Mouse (Mus musculus): ENCODE data around the gene Ccdc60.
"Not testable (repeated sequence)": the region's sequence is repeated elsewhere in the genome, so short reads cannot be mapped to it uniquely, and the experiment has no call there.

Gene Ccdc60

GRCm38 (mm10) chr5:116192693-116193092 is 96.1 kb downstream of the Ccdc60 start:
- in situ Hi-C loops (cut with MboI), result no loop called here

GRCm38 (mm10) chr5:116191596-116191995 is 97.2 kb downstream of the Ccdc60 start:
- in situ Hi-C loops (cut with MboI), result no loop called here

- in situ Hi-C loops (cut with MboI), result no loop called here
These were observed 99.0 kb downstream of the Ccdc60 start for GRCm38 (mm10) chr5:116189818-116190217.

- in situ Hi-C loops (cut with MboI), result no loop called here
These were observed 108.2 kb downstream of the Ccdc60 start for GRCm38 (mm10) chr5:116180594-116180993.

GRCm38 (mm10) chr5:116171721-116172120 is 117.1 kb downstream of the Ccdc60 start:
- in situ Hi-C loops (cut with MboI), result no loop called here

- in situ Hi-C loops (cut with MboI), result no loop called here
These were observed 121.8 kb downstream of the Ccdc60 start for GRCm38 (mm10) chr5:116166965-116167364.

- in situ Hi-C loops (cut with MboI), result no loop called here
These were observed 123.4 kb downstream of the Ccdc60 start for GRCm38 (mm10) chr5:116165203-116165888.

GRCm38 (mm10) chr5:116154811-116155210 is 134.0 kb downstream of the Ccdc60 start:
- in situ Hi-C loops (cut with MboI), result no loop called here

GRCm38 (mm10) chr5:116146446-116146845 is 142.3 kb downstream of the Ccdc60 start:
- in situ Hi-C loops (cut with MboI), result not testable (repeated sequence)

GRCm38 (mm10) chr5:116144711-116145110 is 144.1 kb downstream of the Ccdc60 start:
- in situ Hi-C loops (cut with MboI), result no loop called here

GRCm38 (mm10) chr5:116140682-116141081 is 148.1 kb downstream of the Ccdc60 start:
- in situ Hi-C loops (cut with MboI), result no loop called here

- in situ Hi-C loops (cut with MboI), result no loop called here
These were observed 165.4 kb downstream of the Ccdc60 start for GRCm38 (mm10) chr5:116123344-116123743.

- in situ Hi-C loops (cut with MboI), result no loop called here
These were observed 172.2 kb downstream of the Ccdc60 start for GRCm38 (mm10) chr5:116116567-116116966.

- in situ Hi-C loops (cut with MboI), result no loop called here
These were observed 172.7 kb downstream of the Ccdc60 start for GRCm38 (mm10) chr5:116116110-116116509.

GRCm38 (mm10) chr5:116115071-116115834 is 173.5 kb downstream of the Ccdc60 start:
- in situ Hi-C loops (cut with MboI), result no loop called here

GRCm38 (mm10) chr5:116108651-116109050 is 180.1 kb downstream of the Ccdc60 start:
- in situ Hi-C loops (cut with MboI), result no loop called here

- in situ Hi-C loops (cut with MboI), result no loop called here
These were observed 204.6 kb downstream of the Ccdc60 start for GRCm38 (mm10) chr5:116084231-116084630.

GRCm38 (mm10) chr5:116083081-116083480 is 205.7 kb downstream of the Ccdc60 start, which contains the start of gene Tmem233:
Gene Tmem233 (minus strand): TSS chr5:116083244.
- in situ Hi-C loops (cut with MboI), result no loop called here

- in situ Hi-C loops (cut with MboI), result no loop called here
These were observed 206.4 kb downstream of the Ccdc60 start for GRCm38 (mm10) chr5:116082241-116082900.

- in situ Hi-C loops (cut with MboI), result no loop called here
These were observed 207.2 kb downstream of the Ccdc60 start for GRCm38 (mm10) chr5:116081616-116082015.

GRCm38 (mm10) chr5:116080736-116081135 is 208.0 kb downstream of the Ccdc60 start:
- in situ Hi-C loops (cut with MboI), result no loop called here
